Mouse (Mus musculus) regulatory T cell (primary cell): ENCODE measurements around the gene P3h4.

Experiments used
- in situ Hi-C: fragments of 300-600 bp; cut with MboI, MseI; formaldehyde crosslinking; loops from one replicate; pipeline ENCODE4 v1.15.1; 2025; ENCODE audit warnings: high pct_unique_total_duplicates

Gene P3h4

DNA sequence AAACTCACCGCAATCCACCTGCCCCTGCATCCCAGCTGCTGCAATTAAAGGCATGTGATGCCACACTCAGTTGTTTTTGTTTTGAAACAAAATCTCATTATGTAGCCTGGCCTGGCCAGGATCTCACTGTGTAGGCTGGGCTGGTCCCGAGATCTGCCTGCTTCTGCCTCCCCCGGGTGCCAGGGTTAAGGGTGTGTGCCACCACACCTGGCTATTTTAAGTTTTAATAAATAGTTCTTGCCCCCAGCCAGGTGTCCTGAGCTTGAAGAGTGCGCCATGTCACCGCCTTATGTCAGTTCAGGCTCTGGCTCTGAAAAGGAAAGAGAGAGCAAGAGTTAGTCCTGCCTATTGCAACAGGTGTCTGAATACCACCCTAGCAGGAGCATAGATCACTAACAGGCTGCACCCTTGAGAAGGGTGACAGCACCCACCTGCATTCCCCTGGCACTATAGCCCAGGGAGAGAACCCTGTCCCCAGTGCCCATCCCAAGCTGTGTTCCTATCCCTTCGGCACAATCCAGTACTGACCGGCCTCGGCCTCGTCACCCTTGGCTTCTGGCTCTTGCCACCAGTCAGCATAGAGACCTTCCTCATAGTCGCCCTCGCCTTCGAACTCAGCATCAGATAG, 5.7 kb downstream of the P3h4 start:
- in situ Hi-C loops, result loop anchor here (5.0 kb wide), 1 partner anchor 42 kb away; no protein-coding TSS in a partner anchor

DNA sequence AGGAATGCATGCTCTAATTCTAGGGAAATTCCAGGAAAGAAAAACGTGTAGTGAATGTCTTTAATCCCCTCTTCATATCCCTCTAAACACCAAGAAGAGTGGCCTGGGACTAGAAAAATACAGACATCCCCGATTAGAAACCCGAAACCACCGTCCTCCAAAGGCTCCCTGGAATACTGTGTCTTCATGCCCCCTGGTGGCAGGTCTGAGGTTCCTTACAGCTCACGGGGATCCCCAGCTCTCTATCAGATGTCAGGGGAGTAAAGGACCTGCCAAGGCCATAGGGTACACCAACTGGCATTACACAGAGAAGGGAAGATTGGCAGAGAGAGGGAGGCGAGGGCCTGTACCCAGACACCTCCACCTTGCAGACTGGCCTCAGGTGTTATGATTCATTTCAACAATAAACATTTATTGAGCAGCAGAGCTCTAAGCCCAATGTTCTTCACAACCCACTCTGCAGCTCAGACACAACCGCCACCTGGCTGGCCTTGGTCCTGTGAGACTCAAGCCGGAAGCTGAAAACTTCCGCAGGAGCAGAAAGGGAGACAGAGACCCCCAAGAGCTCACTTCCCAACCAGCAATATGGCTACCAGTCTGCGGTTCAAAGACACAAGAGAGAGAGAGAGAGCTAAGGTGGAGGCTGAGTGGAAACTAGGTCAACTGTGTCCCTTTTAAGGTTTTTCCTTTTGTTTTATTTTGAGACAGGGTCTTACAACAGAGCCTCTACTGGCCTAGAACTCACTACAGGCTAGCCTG, 6.4 kb downstream of the P3h4 start:
- in situ Hi-C loops, result loop anchor here (5.0 kb wide), 1 partner anchor 41 kb away; no protein-coding TSS in a partner anchor

DNA sequence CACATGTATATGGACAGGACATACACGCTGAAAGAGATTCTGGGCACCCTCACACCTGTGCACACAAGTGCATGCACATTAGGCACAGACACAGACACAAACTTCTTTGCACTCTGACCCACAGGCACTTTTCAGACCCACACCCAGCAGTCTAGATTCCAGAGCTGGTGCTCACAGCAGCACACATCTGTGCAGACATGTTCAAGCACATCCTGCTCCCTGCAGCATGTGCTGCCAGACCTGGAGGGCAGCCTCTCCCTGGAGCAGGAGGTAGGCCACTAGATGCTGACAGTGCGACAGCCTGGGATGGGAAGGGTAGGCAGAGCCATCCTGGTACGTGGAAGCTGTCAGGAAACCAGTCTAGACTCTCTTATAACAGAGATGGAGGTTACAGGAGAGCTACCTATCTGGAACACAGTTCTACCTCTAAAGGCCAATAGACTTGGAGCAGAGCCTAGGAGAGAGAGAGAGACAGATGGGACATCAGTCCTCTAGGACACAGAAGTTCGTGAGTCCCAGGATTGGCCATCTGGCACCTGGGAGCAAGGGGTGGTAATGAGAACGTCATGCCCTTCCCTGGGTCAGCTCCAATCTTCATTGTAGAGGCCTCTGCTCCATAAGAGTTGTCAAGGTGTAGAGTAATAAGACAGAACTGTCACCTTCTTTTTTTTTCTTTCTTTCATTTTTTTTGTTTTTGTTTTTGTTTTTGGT, 7.5 kb downstream of the P3h4 start:
- in situ Hi-C loops, result loop anchor here (5.0 kb wide), 1 partner anchor 40 kb away; no protein-coding TSS in a partner anchor

DNA sequence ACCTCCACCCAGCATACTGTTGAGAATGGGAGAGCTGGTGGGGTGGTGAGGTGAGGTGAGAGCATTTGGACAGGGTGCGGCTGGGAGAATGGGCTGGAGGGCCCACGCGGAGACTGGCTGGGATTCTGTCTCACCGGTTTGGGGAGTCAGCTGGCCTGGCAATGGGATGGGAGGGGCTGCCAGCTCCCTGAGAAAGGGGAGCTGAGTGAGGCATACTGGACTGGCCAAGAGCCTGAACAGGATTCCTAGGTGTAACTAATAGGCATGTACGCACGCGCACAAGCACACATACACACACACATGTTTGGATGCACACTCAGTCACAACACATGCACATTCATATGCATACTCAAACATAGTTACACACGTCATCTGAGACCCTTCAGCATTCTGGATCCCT, 8.4 kb downstream of the P3h4 start:
- in situ Hi-C loops, result loop anchor here (5.0 kb wide), 1 partner anchor 39 kb away; no protein-coding TSS in a partner anchor

DNA sequence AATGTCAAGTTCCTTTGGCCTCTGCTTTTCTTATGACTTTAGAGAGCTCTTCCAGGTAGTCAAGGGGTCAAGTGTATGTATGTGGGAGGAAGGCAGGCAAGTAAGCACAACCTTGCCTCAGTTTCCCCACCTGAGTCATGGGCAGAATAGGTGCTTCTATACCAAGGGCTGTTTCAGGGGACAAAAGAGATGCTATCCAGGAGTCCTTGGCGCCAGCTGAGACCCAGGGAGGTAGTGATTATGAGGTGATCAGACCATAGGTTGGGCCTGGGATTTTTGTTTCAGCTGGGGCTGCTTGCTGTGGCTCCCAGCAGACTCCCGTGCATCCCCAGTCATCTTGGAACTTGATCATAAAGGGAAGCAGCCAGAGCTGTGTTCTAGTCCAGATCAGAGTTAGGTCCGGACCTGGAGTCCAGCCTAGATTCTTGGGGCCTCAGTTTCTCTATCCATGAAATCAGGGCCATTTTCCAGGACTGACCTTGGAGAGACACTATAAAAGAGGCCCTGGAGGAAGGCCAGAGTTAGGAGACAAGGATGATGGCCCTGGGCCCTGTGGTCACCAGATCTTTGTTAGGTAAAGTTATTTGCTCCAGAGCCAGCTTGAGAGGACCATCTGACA, 10.1 kb downstream of the P3h4 start:
- in situ Hi-C loops, result loop anchor here (5.0 kb wide), 1 partner anchor 37 kb away; no protein-coding TSS in a partner anchor

DNA sequence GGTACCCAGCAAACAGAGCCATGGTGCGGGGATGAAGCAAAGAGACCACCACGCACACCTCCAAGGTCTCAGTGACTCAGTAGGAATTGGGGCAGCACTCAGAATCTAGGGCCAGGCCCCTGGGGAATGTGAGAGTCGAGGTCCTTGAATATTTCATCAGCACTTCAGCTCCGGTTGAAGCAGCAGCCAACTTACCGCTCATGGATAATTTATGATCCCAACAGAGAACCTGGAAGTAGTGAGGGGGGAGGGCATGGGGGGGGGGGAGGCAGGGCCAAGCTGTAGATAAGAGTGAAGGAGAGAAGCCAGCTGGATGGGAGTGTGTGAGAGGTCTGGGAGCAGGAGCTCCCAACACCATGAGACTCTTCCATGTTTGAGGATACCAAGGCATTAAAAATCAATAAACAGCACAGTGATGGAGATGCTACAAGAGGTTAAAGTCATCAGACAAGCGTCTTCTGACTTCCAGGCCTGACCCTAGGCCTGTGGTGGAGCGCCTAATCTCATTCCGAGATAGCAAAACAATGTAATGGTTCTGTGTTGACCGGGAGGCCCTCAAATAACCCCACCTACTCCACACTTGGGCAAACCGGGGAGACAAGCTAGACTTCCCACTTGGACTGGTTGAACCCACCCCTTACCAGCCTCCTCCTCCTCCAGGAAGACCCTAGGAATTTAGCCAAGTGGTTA, 11.0 kb downstream of the P3h4 start:
- in situ Hi-C loops, result no loop called here

DNA sequence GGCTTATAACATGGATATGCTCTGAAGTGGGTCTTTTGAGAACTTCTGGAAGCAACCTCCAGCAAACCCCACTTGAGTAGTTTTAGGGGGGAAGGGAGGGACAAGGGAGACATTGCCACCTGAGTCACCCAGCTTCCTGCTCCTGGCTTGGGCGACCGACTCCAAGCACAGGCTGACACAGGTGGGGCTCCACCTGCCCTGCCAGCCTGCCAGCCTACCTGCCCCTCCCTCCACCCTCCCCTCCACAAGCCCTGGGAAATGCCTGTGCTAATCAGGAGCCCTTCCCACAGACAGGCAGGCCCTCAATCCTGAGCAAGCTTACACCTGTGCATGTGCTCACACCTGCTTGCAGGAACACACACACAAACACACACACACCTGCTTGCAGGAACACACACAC, 12.0 kb downstream of the P3h4 start:
- in situ Hi-C loops, result no loop called here

DNA sequence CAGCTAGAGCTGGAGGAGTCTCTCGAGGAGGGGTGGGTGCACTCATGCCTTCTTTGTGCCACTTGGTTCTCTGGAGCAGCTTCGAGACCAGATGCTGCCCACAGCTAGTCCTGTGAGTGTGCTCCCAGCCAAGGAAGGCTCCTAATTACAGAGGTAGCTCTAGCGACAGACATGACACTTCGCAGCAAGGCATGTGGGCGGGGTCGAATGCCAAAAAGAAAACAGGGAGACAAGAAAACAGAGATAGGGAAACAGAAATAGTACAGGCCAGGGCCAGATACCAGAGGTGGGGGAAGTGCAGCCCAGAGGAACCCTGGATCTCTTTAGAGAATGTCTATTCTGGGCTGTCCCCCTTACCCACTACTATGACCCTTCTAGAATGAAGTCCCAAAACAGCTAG, 12.4 kb downstream of the P3h4 start:
- in situ Hi-C loops, result no loop called here

DNA sequence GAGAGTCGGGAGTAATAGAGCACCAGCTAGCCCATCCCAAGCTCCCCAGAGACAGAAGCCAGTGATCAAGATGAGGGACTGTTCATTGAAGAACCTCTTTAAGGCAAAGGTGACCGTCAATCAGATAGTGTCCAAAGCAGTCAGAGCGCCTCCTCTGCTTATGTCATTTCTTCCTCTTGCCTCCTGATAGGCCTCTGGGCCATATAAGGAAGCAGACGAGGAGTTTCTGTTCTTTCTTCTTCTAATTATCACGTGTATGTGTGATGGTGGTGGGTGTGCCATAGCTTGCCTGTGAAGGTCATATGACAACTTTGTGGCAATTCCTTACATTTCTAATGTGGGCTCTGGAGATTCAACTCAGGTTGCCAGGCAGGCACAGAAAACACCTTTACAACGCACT, 13.8 kb downstream of the P3h4 start:
- in situ Hi-C loops, result no loop called here

DNA sequence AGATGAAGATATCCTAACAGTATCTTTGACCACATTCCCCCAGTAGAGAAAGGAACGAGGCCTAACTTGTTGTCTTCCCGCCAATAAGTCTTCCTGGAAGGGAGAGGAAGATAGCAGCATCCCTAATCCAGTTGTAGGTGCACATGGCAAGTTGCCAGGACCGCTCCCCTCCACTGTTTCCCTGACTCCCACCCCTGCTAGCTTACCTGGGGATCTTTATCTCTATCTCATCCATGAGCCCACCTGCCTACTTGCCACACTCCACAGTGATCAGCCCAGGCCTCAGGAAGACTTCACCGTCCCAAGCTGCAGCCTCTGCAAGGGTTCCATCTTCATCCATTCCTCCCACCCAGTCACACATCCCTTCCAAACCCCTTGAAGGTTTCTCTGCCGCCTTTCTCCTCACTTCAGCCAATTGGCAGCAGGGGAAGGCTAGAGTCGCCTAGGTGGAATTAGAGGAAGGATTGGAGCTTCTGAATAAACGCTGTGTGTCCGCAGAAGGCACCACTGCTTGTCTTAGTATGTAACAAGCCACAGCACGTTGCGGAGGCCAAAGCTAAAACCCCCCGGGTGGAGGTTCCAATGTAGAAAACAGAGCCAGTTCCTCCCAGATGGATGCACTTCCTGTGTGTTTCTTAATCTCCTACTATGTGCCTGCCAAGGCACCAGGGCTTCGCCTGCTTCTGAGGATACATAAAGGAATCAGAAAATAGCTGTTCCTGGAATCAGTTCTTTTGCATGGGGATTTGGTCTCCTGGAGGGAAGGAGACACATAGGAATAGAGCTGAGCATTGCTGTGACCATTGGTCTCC, 14.7 kb downstream of the P3h4 start:
- in situ Hi-C loops, result no loop called here

DNA sequence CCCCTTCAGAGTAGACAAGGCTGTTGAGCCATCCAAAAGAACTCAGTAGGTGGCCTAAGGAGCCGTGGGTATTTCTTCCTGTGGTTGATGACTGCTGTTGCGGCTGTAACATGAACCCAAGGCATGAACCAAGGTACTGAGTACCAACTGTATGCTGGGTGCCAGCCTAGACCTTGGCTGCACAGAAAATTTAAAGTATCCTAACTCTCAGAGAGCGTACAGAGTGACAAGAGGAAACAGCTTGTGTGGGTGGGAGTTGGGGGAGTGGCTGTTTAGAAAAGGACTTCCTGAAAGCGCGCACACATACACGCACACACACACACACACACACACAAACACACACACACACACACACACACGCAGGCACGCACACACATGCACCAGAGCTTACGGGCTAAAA, 15.3 kb downstream of the P3h4 start:
- in situ Hi-C loops, result no loop called here

DNA sequence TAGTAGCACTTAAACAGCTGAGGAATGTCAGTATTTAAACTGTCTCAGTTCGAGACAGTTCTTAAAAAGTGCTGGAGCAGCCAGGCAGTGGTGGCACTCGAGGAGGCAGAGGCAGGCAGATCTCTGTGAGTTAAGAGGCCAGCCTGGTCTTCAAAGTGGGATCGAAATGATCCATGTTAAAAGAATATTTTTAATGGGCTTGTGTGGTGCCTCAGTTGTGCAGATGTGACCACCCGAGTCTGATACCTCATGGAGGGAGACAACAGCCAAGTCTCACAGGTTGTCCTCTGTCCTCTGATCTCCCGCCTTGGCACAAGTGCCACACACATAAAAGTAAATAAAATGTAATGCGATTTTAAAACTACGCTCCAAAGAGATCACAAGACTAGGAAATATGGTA, 16.1 kb downstream of the P3h4 start:
- in situ Hi-C loops, result no loop called here

DNA sequence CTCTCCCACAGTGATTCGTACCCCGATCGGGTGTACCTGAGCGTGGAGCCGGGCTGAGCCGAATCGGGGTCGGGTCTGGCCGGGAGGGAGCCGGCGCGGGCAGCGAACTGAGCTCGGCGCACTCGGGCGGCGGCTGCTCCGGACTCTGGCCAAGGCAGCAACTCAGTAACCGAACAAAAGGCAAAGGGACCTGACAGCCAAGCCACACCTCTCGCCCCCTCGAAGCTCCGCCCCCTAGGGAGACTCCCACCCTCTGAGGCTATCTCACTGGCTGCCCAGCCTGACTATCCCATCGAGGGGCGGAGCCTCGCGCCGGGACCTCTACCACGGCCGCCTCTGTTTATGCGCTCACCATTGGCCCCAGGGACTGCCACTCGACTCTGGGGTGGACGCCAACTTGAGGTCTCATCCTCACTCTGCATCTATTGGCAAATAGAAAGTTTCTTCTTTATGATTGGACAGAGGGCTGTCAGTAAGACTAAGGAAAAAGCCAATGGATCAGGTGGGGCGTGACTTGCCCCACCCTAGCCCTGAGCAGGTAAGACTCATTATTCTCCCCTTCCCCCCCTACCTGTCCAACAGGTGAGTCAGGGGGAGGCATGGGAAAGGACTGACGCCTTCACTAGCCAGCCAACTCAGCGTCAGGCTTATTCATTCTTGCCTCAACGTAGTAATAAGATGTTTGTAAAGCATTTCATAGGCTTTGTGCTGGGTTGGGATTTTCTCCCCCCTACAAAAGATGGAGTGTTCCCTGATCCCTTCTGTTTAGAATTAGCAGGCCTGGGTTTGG, 16.8 kb downstream of the P3h4 start, which contains the start of gene Jup:
Jup (minus strand) TSS at position 164 of the 790 bp plus-strand sequence.
- in situ Hi-C loops, result no loop called here

DNA sequence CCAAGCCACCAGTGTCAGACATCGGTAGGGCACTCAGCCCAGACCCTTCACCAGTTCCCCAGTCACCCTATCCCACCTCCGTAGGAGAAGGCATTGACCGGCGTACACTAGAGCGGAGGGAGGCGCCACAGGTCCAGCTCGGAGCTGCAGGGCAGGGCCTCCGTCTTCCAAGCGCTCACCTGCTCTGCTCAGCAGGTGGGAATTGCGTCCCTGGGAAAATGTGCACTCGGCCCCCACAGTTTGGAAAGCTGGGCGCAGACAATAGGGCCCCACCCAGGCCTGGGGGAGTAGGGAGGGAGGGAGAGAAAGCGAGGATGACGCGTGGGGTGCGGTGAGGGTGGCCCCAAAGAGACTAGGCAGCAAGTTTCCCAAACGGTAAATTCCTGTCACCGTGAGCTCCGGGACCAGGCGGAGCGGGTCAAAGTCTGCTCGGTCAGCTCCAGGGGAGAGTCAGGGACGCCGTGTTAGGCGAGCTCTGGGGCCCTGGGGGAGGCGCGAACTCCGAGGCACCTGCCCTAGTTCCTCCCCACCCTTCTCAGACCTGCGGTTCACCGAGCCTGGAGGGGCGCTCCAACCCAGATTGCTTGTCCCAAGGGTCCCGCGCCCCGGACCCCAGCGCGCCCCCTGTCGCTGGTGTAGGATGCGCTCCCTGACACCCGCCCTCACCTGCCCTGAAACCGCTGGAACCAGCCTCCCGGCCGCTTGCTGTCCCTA, 17.6 kb downstream of the P3h4 start:
- in situ Hi-C loops, result no loop called here

DNA sequence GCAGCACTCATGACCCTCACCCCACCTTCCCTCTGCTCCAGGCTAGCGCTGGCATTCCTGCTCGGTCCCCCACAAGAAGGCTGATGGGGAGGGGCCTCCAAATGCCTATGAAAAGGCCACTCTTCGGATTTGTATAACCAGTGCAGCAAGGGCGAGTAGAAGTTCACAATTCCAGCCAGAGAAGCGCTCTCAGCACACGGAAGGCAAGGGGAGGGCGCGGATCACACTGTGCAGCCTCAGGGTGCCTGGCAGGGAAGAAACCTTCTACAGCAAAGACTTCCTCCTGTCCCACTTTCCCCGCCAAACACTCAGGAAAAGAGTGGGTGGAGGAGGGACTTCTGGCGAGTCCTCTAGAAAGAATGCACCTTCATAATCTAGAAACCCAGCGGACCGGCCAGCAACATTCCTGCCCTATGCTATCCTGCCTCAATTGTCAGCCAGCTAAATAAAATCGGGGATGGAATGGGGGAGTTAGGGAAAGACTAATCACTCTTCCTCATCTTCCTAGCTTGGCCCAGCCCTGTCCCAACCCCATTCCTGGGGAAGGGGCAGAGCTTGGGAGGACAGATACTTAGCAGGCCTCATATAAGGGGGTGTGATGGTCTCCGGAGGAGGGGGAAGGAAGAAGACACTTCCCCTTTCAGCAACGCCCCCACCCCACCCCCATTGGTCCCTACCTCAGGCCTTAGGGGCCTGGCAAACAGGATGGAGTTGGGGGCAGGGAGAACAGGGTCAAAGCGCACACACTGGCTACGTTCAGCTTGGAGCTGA, 18.6 kb downstream of the P3h4 start:
- in situ Hi-C loops, result no loop called here

DNA sequence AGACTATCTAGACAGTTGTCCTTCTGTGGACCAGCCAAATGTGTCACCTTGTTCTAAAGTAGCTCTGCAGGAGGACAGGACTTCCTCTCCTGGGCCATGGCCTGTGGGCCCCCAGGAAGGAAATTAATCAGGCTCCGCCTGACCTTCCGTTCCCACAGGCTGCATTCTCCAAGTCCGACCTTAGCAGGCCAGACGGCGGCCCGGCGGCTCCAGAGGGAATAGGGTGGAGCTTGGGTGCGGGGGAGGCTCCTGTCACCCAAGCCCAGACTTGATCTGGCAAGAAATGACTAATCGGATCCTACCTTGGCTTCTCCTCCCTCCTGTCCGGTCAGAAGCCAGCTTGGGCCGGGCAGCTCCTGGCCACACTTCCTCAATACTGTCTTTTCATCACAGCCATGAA, 19.4 kb downstream of the P3h4 start:
- in situ Hi-C loops, result no loop called here

DNA sequence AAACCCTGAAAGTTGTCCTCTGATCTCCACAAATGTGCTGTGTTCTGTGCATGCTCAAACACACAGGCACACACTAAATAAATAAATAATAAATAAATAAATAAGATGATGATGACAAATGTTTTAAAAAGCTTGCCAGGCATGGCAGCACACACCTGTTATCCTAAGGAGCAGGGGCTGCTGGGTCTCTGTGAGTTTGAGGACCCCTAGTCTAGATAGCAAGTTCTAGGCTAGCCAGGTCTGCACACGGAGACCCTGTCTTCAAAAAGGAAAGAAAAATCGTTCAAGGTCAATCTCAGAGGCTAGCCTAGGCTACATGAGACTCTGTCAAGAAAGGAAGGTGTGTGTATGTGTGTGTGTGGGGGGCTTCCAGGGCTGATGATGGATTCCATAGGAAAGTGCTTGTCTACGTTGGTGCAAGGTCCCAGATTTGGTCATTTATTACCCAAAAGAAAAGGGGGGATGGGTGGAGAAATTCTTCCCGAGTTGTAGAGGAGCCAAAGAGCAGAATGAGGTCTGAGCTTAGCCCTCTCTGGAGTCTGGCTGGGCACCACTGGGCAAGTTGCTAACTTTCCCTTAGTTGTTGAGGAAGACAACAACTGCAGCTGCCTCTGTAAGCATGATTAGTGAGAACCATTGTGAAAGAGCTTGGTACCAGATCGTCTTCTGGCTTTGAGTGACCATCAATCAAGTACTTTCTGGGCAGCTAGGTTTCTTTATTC, 20.1 kb downstream of the P3h4 start:
- in situ Hi-C loops, result no loop called here

DNA sequence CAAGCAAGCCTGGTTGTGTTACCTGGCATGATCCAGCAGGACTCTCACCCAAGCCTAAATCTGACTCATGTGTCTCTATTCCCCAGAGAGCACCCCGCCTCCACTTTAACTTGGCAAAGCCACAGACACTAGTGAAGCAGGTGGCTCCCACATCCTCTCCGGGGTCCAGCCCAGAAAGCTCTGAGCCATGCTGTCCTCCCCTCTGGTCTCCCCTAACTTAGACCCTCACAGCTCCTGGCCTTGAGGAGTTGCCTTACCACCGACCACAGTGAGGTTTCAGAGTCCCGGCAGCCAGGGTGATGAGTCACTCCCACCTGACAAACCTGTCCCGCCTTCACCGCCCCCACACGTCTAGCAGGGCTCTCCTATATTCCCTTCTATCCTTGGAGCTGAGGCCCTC, 20.9 kb downstream of the P3h4 start:
- in situ Hi-C loops, result no loop called here
